Mouse (Mus musculus) heart, embryonic 10.5 days (tissue): Measurements from ENCODE around the gene Fer. TPM values are rescaled to one million over a fixed set of nuclear protein-coding genes. Genes with fewer than 3 reads are reported as not detected.

ENCODE experiments used
- DNase-seq: peaks from one replicate; pipeline ENCODE4 v3.0.0-alpha.2; 2017; ENCODE audit warnings: low spot score
- H3K27ac ChIP-seq: fragments of 300-500 bp; sonication (generic); 2 replicates; pipeline ENCODE4 v1.5.1; 2016; ENCODE audit warnings: mild to moderate bottlenecking
- H3K27me3 ChIP-seq: fragments of 300-500 bp; sonication (generic); 2 replicates; pipeline ENCODE4 v1.6.1; 2016; ENCODE audit warnings: mild to moderate bottlenecking; ENCODE audit not compliant: poor library complexity, insufficient read depth, severe bottlenecking
- H3K36me3 ChIP-seq: fragments of 300-500 bp; sonication (generic); 2 replicates; pipeline ENCODE4 v1.6.1; 2016; ENCODE audit warnings: mild to moderate bottlenecking, moderate library complexity
- H3K4me1 ChIP-seq: fragments of 300-500 bp; sonication (generic); 2 replicates; pipeline ENCODE4 v1.6.1; 2016; ENCODE audit warnings: mild to moderate bottlenecking
- H3K4me3 ChIP-seq: fragments of 300-500 bp; sonication (generic); 2 replicates; pipeline ENCODE4 v1.5.1; 2016; ENCODE audit warnings: mild to moderate bottlenecking, moderate library complexity
- H3K9me3 ChIP-seq: fragments of 300-500 bp; sonication (generic); 2 replicates; pipeline ENCODE4 v1.6.1; 2016; ENCODE audit warnings: mild to moderate bottlenecking, moderate library complexity
- WGBS: fragments of 180-500 bp; shearing (Covaris S2); methylation state at CpG from one replicate; pipeline ENCODE4 v1.1.7; 2016; 5-methylcytosine and 5-hydroxymethylcytosine counted together
- polyA plus RNA-seq: library from polyadenylated mRNA; unstranded; fragments of >200 nt; fragmentation: Nextera tagmentation; extraction: Ambion mirVana; gene quantifications from 2 replicates; pipeline ENCODE4 v1.2.1, GENCODE M21; 2016

The Fer gene
- polyA plus RNA-seq, 1 experiment from 2014 or later = 28.1 TPM

- Histone ChIP-seq H3K36me3 (no peaks in the 10 kb centered on the region), H3K4me1 (peaks cover 3% of the 10 kb centered on the region; the same call in 1 of the 2 replicates), H3K4me3 (no peak overlapping the region), H3K27ac (no peak overlapping the region), H3K27me3 (no peaks in the 10 kb centered on the region), H3K9me3 (no peaks in the 10 kb centered on the region)
- no peak for DNase-seq
- 94% methylated on average over 7 of the region's 7 CpGs for WGBS
These were observed 214.5 kb downstream of the Fer start for GRCm38 (mm10) chr17:64077392-64077791.

GRCm38 (mm10) chr17:64084751-64085150 lies 221.9 kb downstream of the Fer start:
- Histone ChIP-seq H3K27me3 (no peaks in the 10 kb centered on the region), H3K27ac (no peak overlapping the region), H3K9me3 (no peaks in the 10 kb centered on the region), H3K4me1 (no peaks in the 10 kb centered on the region), H3K36me3 (no peaks in the 10 kb centered on the region), H3K4me3 (no peak overlapping the region)
- 87% methylated on average over 5 of the region's 5 CpGs for WGBS
- no peak for DNase-seq

GRCm38 (mm10) chr17:64085493-64085892 lies 222.6 kb downstream of the Fer start:
- Histone ChIP-seq H3K9me3 (no peaks in the 10 kb centered on the region), H3K27me3 (no peaks in the 10 kb centered on the region), H3K27ac (no peak overlapping the region), H3K4me1 (no peaks in the 10 kb centered on the region), H3K4me3 (no peak overlapping the region), H3K36me3 (no peaks in the 10 kb centered on the region)
- 88% methylated on average over 2 of the region's 2 CpGs for WGBS
- no peak for DNase-seq

- WGBS = 86% methylated on average over 11 of the region's 11 CpGs
These were observed 224.2 kb downstream of the Fer start for GRCm38 (mm10) chr17:64086875-64087608.

GRCm38 (mm10) chr17:64087871-64088270 lies 225.0 kb downstream of the Fer start:
- Histone ChIP-seq H3K4me3 (no peak overlapping the region), H3K4me1 (no peaks in the 10 kb centered on the region; the same call in 1 of the 2 replicates), H3K27ac (no peak overlapping the region), H3K27me3 (no peaks in the 10 kb centered on the region), H3K36me3 (no peaks in the 10 kb centered on the region), H3K9me3 (no peaks in the 10 kb centered on the region)
- WGBS = 96% methylated on average over 3 of the region's 3 CpGs
- DNase-seq = no peak

More at GRCm38 (mm10) chr17:64086875-64087608, 224.2 kb downstream of the Fer start:
- no peaks in the 10 kb centered on the region for H3K27me3 ChIP-seq
- H3K27ac ChIP-seq = no peak overlapping the region
- no peak for DNase-seq
- H3K4me1 ChIP-seq = no peaks in the 10 kb centered on the region
- H3K9me3 ChIP-seq = no peaks in the 10 kb centered on the region
- H3K36me3 ChIP-seq = no peaks in the 10 kb centered on the region
- no peak overlapping the region for H3K4me3 ChIP-seq

GRCm38 (mm10) chr17:64093716-64094115 lies 230.9 kb downstream of the Fer start:
- WGBS = 87% methylated on average over 2 of the region's 2 CpGs
- no peak overlapping the region for H3K4me3 ChIP-seq
- H3K27ac ChIP-seq = no peak overlapping the region
- DNase-seq = no peak
- H3K4me1 ChIP-seq = peaks cover 4% of the 10 kb centered on the region; the same call in 1 of the 2 replicates
- H3K27me3 ChIP-seq = no peaks in the 10 kb centered on the region
- no peaks in the 10 kb centered on the region for H3K9me3 ChIP-seq
- H3K36me3 ChIP-seq = no peaks in the 10 kb centered on the region

- WGBS = 89% methylated on average over 3 of the region's 3 CpGs
- DNase-seq = no peak
These were observed 233.9 kb downstream of the Fer start for GRCm38 (mm10) chr17:64096811-64097210.

GRCm38 (mm10) chr17:64097788-64098359 lies 235.0 kb downstream of the Fer start:
- no peaks in the 10 kb centered on the region for H3K27me3 ChIP-seq
- H3K4me1 ChIP-seq = peaks cover 15% of the 10 kb centered on the region
- H3K27ac ChIP-seq = no peak overlapping the region
- no peak for DNase-seq
- H3K36me3 ChIP-seq = no peaks in the 10 kb centered on the region
- no peak overlapping the region for H3K4me3 ChIP-seq
- H3K9me3 ChIP-seq = no peaks in the 10 kb centered on the region
- 83% methylated on average over 5 of the region's 5 CpGs for WGBS

More at GRCm38 (mm10) chr17:64096811-64097210, 233.9 kb downstream of the Fer start:
- Histone ChIP-seq H3K4me1 (peaks cover 15% of the 10 kb centered on the region), H3K27ac (no peak overlapping the region), H3K36me3 (no peaks in the 10 kb centered on the region), H3K27me3 (no peaks in the 10 kb centered on the region), H3K9me3 (no peaks in the 10 kb centered on the region), H3K4me3 (no peak overlapping the region)

- H3K36me3 ChIP-seq = no peaks in the 10 kb centered on the region
- H3K27ac ChIP-seq = no peak overlapping the region
- 63% methylated on average over 6 of the region's 6 CpGs for WGBS
- H3K27me3 ChIP-seq = no peaks in the 10 kb centered on the region
- H3K9me3 ChIP-seq = no peaks in the 10 kb centered on the region
- peaks cover 11% of the 10 kb centered on the region for H3K4me1 ChIP-seq
- H3K4me3 ChIP-seq = no peak overlapping the region
- DNase-seq = no peak
These were observed 236.7 kb downstream of the Fer start for GRCm38 (mm10) chr17:64099395-64100171.

- peaks cover 11% of the 10 kb centered on the region for H3K4me1 ChIP-seq
- no peak for DNase-seq
- H3K27ac ChIP-seq = no peak overlapping the region
- 56% methylated on average over 3 of the region's 3 CpGs for whole genome bisulfite sequencing
- H3K36me3 ChIP-seq = no peaks in the 10 kb centered on the region
- no peaks in the 10 kb centered on the region for H3K9me3 ChIP-seq
- H3K4me3 ChIP-seq = no peak overlapping the region
- no peaks in the 10 kb centered on the region for H3K27me3 ChIP-seq
These were observed 237.3 kb downstream of the Fer start for GRCm38 (mm10) chr17:64100172-64100510.

GRCm38 (mm10) chr17:64108773-64109172 lies 245.9 kb downstream of the Fer start:
- H3K9me3 ChIP-seq = no peaks in the 10 kb centered on the region
- H3K4me3 ChIP-seq = no peak overlapping the region
- DNase-seq = no peak
- H3K36me3 ChIP-seq = no peaks in the 10 kb centered on the region
- WGBS = 88% methylated on average over 5 of the region's 5 CpGs
- H3K4me1 ChIP-seq = 0 out of 2 replicates have a peak, but pooled peaks cover 2% of the 10 kb centered on the region
- no peaks in the 10 kb centered on the region for H3K27me3 ChIP-seq
- no peak overlapping the region for H3K27ac ChIP-seq

- Histone ChIP-seq H3K36me3 (no peaks in the 10 kb centered on the region), H3K27me3 (no peaks in the 10 kb centered on the region), H3K9me3 (no peaks in the 10 kb centered on the region), H3K4me1 (0 out of 2 replicates have a peak, but pooled peaks cover 2% of the 10 kb centered on the region), H3K4me3 (no peak overlapping the region), H3K27ac (no peak overlapping the region)
- 87% methylated on average over 8 of the region's 8 CpGs for WGBS
- no peak for DNase-seq
These were observed 247.0 kb downstream of the Fer start for GRCm38 (mm10) chr17:64109871-64110270.

- Histone ChIP-seq H3K4me1 (0 out of 2 replicates have a peak, but pooled peaks cover 2% of the 10 kb centered on the region), H3K27me3 (no peaks in the 10 kb centered on the region), H3K27ac (no peak overlapping the region), H3K36me3 (no peaks in the 10 kb centered on the region), H3K9me3 (no peaks in the 10 kb centered on the region), H3K4me3 (no peak overlapping the region)
- 91% methylated on average over 5 of the region's 5 CpGs for WGBS
- DNase-seq = no peak
These were observed 250.8 kb downstream of the Fer start for GRCm38 (mm10) chr17:64113625-64114024.
